Mouse (Mus musculus): ENCODE results near the gene Olfr1154.

Olfr1154 gene

DNA sequence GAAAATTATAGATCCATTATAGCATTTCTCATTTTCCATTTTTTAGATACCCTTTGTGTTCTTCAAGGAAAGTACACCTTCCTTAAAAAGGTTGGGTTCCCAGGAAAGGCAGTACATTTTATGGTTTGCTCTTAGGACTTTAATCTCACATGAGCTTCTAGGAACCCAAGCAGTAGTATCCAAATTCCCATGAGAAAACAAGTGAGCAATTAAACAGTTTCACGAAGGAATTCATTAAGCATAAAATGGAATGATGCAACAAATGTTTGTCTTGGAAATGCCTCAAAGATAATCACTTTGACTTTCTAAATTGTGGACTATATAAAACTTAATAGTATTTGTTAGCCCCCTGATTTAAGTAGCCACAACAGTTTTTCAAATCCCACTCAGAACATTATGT, at the start of gene Olfr1154:
Olfr1154 (minus strand) TSS at position 101 of the 400 bp plus-strand sequence.
- no peak for DNase-seq

DNA sequence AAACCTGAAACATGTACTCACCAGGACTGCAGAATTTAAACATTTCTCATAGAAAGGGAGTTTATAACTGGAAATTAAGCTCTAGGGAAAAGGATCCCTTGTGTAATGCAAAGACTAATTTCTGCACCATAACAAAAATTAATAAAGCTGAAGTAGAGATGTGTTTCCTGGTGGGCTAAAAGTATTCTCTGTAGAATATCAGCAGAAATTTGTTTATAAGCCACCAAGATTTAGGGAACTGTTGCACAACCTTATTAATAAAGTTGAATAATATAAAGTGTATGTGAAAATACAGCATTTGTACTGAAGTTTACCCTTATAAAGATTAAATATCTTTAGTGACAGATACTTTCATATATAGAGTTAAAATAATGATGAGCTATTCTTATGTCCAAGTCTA, 48.0 kb upstream of the Olfr1154 start, which contains the start of gene Olfr1156:
Olfr1156 (minus strand) TSS at position 101 of the 400 bp plus-strand sequence.
- no peak for DNase-seq

GRCm38 (mm10) chr2:87945037-87945436, 40.1 kb upstream of the Olfr1154 start, which contains the start of gene Olfr1155:
Gene Olfr1155 (minus strand): TSS chr2:87945137.
- DNase-seq, result no peak

- no peak for DNase-seq
These were observed 10.3 kb downstream of the Olfr1154 start, which contains the start of gene Olfr1153 for GRCm38 (mm10) chr2:87894662-87895061. Gene Olfr1153 (plus strand): TSS chr2:87894962.

DNA sequence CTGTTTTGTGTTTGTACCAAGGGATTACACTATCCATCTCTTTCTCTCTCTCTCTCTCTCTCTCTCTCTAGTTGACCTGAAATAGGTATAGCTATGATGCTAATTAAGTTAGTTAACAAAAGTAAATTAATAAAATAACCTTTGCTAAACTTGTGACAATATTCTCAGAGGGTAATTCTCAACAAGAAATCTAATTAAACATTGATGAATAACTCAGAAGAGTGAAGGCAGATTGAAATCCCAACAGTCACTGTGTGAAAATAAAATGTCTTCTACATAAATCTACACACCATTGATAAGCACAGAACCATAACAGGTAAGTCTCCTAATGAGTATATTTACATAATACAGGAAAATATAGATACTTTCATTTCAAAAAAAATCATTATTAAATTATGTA, 38.8 kb downstream of the Olfr1154 start, which contains the start of gene Olfr1152:
Olfr1152 (plus strand) TSS at position 301 of the 400 bp plus-strand sequence.
- no peak for DNase-seq

GRCm38 (mm10) chr2:87855562-87855961, 49.4 kb downstream of the Olfr1154 start, which contains the start of gene Olfr1151:
Gene Olfr1151 (plus strand): TSS chr2:87855862.
- DNase-seq, result no peak

All from thymus, postnatal 14 days (tissue).